Mouse (Mus musculus) E14TG2a.4 (cell line): ENCODE measurements around the gene Tsku.

Experiments
- CTCF ChIP-seq: conservative IDR thresholded peaks from 2 replicates; pipeline ENCODE4 v1.5.1; 2014; ENCODE audit warnings: low read length
- NANOG ChIP-seq: IDR thresholded peaks from 2 replicates; pipeline ENCODE4 v1.6.1; 2014; ENCODE audit warnings: borderline replicate concordance, low read length, mixed read lengths

DNA sequence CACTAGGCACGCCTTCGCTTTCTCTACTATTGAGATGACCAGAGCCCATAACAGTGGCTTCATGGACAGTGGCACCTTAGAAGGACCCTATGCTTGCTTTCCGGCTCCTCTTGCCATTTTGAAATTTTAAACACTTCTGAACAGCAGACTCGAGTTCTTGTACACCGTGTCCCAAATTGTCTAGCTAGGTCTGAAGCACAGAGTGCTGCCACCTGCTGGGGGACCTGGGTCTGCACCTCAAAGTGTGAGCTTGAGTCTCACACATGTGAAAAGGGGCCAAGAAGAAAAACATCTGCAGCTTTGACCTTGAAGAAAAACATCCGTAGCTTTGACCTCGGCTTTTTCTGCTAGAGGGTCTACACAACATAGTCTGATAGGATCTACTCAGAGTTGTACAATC is 13.1 kb downstream of the Tsku start:
- TF ChIP-seq CTCF (peak; percentile 85), NANOG (no peak)
